Mouse (Mus musculus): Measurements from ENCODE around the gene Tmem218. TPM values are rescaled to one million over a fixed set of nuclear protein-coding genes. Genes with fewer than 3 reads are reported as not detected.
A peak's percentile ranks its signal among the peaks of the same experiment; 100 is the strongest.

The Tmem218 gene
- polyA plus RNA-seq (2017; shearing (Covaris generic)) = 1 to 10 TPM; 3.4 to 4.4 TPM

GRCm38 (mm10) chr9:37207929-37208411, at the start of gene Tmem218:
Tmem218 (plus strand) TSS chr9:37208223.
- ATAC-seq = peak; percentile 100

GRCm38 (mm10) chr9:37160686-37161085, 47.3 kb upstream of the Tmem218 start:
- no peak for ATAC-seq

GRCm38 (mm10) chr9:37166899-37167298, 41.1 kb upstream of the Tmem218 start:
- no peak for ATAC-seq

GRCm38 (mm10) chr9:37173376-37173775, 34.6 kb upstream of the Tmem218 start:
- ATAC-seq = no peak

GRCm38 (mm10) chr9:37176002-37176401, 32.0 kb upstream of the Tmem218 start:
- no peak for ATAC-seq

GRCm38 (mm10) chr9:37177107-37177506, 30.9 kb upstream of the Tmem218 start:
- peak; percentile 88 for ATAC-seq

- no peak for ATAC-seq
Observed at GRCm38 (mm10) chr9:37177551-37177950, 30.5 kb upstream of the Tmem218 start.

GRCm38 (mm10) chr9:37178911-37179310, 29.1 kb upstream of the Tmem218 start:
- no peak for ATAC-seq

GRCm38 (mm10) chr9:37179596-37179995, 28.4 kb upstream of the Tmem218 start:
- no peak for ATAC-seq

GRCm38 (mm10) chr9:37181596-37181995, 26.4 kb upstream of the Tmem218 start:
- no peak for ATAC-seq

- ATAC-seq = no peak
Observed at GRCm38 (mm10) chr9:37183176-37183575, 24.8 kb upstream of the Tmem218 start.

GRCm38 (mm10) chr9:37187407-37187806, 20.6 kb upstream of the Tmem218 start:
- ATAC-seq = no peak

- no peak for ATAC-seq
Observed at GRCm38 (mm10) chr9:37188024-37188423, 20.0 kb upstream of the Tmem218 start.

GRCm38 (mm10) chr9:37197067-37197466, 11.0 kb upstream of the Tmem218 start:
- no peak for ATAC-seq

GRCm38 (mm10) chr9:37200414-37200813, 7.6 kb upstream of the Tmem218 start:
- ATAC-seq = no peak

GRCm38 (mm10) chr9:37203884-37204283, 4.1 kb upstream of the Tmem218 start:
- no peak for ATAC-seq

GRCm38 (mm10) chr9:37213060-37213738, 5.2 kb downstream of the Tmem218 start:
- no peak for ATAC-seq

GRCm38 (mm10) chr9:37214327-37215060, 6.5 kb downstream of the Tmem218 start:
- ATAC-seq = no peak

- ATAC-seq = no peak
Observed at GRCm38 (mm10) chr9:37220755-37221154, 12.7 kb downstream of the Tmem218 start.

GRCm38 (mm10) chr9:37225581-37225980, 17.6 kb downstream of the Tmem218 start:
- no peak for ATAC-seq

GRCm38 (mm10) chr9:37229880-37230325, 21.9 kb downstream of the Tmem218 start:
- ATAC-seq = peak; percentile 74

- peak; percentile 82 for ATAC-seq
Observed at GRCm38 (mm10) chr9:37230486-37231195, 22.6 kb downstream of the Tmem218 start.

Measured in CD4-positive, CD25-positive, alpha-beta regulatory T cell, adult 4 months (primary cell).